Mouse (Mus musculus) liver, embryonic 14.5 days (tissue): ENCODE measurements around the gene Vmac. TPM values are rescaled to one million over a fixed set of nuclear protein-coding genes. Genes with fewer than 3 reads are reported as not detected.

Source experiments
- ATAC-seq: fragments of 200-750 bp; cut with Nextera tagmentation; 2 replicates; pipeline ENCODE4 v1.8.0; 2017; ENCODE audit warnings: moderate number of reproducible peaks, mild to moderate bottlenecking, moderate library complexity; ENCODE audit not compliant: insufficient read depth
- DNase-seq, 3 experiments: peaks; one replicate each; pipeline ENCODE4 v3.0.0-alpha.2; 2012 to 2013; ENCODE audit warnings: low read depth in 3 of 3, low spot score in 3 of 3
- H3K27ac ChIP-seq: fragments of 300-500 bp; sonication (generic); 2 replicates; pipeline ENCODE4 v1.5.1; 2014; ENCODE audit warnings: moderate library complexity, mild to moderate bottlenecking, control low read depth, inconsistent platforms
- H3K27me3 ChIP-seq: fragments of 300-500 bp; sonication (generic); 2 replicates; pipeline ENCODE4 v1.6.1; 2014; ENCODE audit warnings: mild to moderate bottlenecking, low read length, moderate library complexity; ENCODE audit not compliant: control insufficient read depth, insufficient read depth
- H3K36me3 ChIP-seq: fragments of 300-500 bp; sonication (generic); replicated peaks from 2 replicates; pipeline ENCODE4 v1.6.1; 2014; ENCODE audit warnings: low read depth; ENCODE audit not compliant: control insufficient read depth, insufficient read depth
- H3K4me1 ChIP-seq, 2 experiments: fragments of 200-500 bp in 1 of 2; fragments of 300-500 bp in 1 of 2; sonication (generic) in 1 of 2; replicated peaks; 2 replicates each; pipeline ENCODE4 v1.6.1; 2012 to 2014; ENCODE audit warnings: antibody characterized with exemption in 1 of 2, inconsistent platforms in 1 of 2, low read length in 1 of 2; ENCODE audit not compliant: control insufficient read depth in 2 of 2, insufficient read depth in 2 of 2
- H3K4me2 ChIP-seq: fragments of 300-500 bp; sonication (generic); 2 replicates; pipeline ENCODE4 v1.6.1; 2014; ENCODE audit warnings: low read depth, mild to moderate bottlenecking, control low read depth, moderate library complexity
- H3K4me3 ChIP-seq, 2 experiments: fragments of 200-500 bp in 1 of 2; fragments of 300-500 bp in 1 of 2; sonication (generic) in 1 of 2; 2 replicates each; pipeline ENCODE4 v1.5.1; 2012 to 2014; ENCODE audit warnings: low read depth in 2 of 2, low read length in 2 of 2, mild to moderate bottlenecking in 2 of 2, control low read depth in 1 of 2, inconsistent platforms in 1 of 2, moderate library complexity in 1 of 2; ENCODE audit not compliant: insufficient read depth in 1 of 2
- H3K9ac ChIP-seq: fragments of 300-500 bp; sonication (generic); replicated peaks from 2 replicates; pipeline ENCODE4 v1.6.1; 2014; ENCODE audit warnings: mild to moderate bottlenecking, control low read depth, moderate library complexity
- H3K9me3 ChIP-seq: fragments of 300-500 bp; sonication (generic); 2 replicates; pipeline ENCODE4 v1.6.1; 2016; ENCODE audit warnings: low read length, mixed read lengths; ENCODE audit not compliant: control insufficient read depth
- CTCF ChIP-seq: IDR thresholded peaks from 2 replicates; pipeline ENCODE4 v1.5.1; 2016; ENCODE audit warnings: antibody characterized with exemption, low read depth, control low read depth
- EP300 ChIP-seq: IDR thresholded peaks from 2 replicates; pipeline ENCODE4 v1.6.1; 2016; ENCODE audit warnings: antibody characterized with exemption, low read depth
- WGBS: fragments of 180-500 bp; shearing (Covaris S2); extraction: QIAGEN DNeasy Blood & Tissue Kit; methylation state at CpG from one replicate; pipeline ENCODE4 v1.1.7; 2014; ENCODE audit not compliant: insufficient replicate concordance; 5-methylcytosine and 5-hydroxymethylcytosine counted together
- polyA plus RNA-seq, 2 experiments: library from polyadenylated mRNA; depleted of rRNA in 1 of 2; stranded (reverse) in 1 of 2; unstranded in 1 of 2; fragments of >200 nt; fragmentation: Nextera tagmentation in 1 of 2; extraction: Ambion mirVana in 1 of 2; gene quantifications; 2 replicates each; pipeline versions ENCODE4 v1.2.1 to v1.2.3; 2012 to 2014

The Vmac gene
- polyA plus RNA-seq, 2 experiments, result 2.8 to 3.2 TPM

DNA sequence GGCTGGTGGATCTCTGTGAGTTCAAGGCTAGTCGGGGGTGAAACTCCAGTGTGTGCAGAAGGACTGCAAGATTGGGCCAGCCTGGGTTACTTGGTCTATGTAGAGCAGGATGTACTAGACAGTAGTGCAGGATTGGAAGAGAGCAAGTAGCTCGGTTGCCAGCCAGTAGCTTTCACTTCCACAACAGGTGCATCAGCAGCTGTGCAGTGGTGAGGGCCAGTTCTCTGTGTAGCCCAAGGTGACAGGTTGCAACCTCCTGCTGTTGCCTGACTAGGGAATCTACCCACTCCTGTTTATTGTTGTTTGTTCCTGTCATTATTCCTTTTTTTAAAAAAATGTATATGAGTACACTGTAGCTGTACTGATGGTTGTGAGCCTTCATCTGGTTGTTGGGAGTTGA, 29.1 kb downstream of the Vmac start:
- DNase-seq, result no peak
- Histone ChIP-seq H3K27ac (peak overlapping the region; percentile 69), H3K4me1 (peaks cover 14 to 36% of the 10 kb centered on the region in 2 experiments), H3K9ac (0 out of 2 replicates have a peak overlapping the region, but pooled peaks have one; percentile 9), H3K9me3 (no peaks in the 10 kb centered on the region), H3K36me3 (peaks cover 41% of the 10 kb centered on the region), H3K4me2 (peak overlapping the region; percentile 47), H3K27me3 (no peaks in the 10 kb centered on the region), H3K4me3 (no peak overlapping the region)
- no peak for TF ChIP-seq CTCF
- no peak for TF ChIP-seq EP300
- WGBS, result 43% methylated on average over 2 of the region's 2 CpGs
- no peak for ATAC-seq

DNA sequence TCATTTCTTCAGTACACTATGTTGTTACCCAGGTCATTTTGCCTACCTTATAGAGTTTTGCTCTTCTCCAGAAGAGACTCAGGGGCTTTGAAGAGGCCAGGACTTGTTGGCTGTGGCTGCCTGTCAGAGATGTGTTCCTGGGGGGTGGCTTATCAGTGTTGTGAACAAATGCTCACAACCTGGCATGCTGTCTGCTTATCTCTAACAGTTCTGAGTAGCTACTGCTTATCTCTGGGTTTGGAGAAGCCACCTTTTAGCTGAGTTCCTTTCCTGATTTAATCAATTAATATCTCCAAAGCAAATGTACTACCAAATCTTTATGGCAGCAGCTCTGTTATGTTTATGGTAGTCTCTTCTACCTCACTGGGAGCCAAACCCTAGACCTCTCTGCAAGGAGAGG, 29.8 kb downstream of the Vmac start:
- Histone ChIP-seq H3K9me3 (no peaks in the 10 kb centered on the region), H3K4me3 (no peak overlapping the region), H3K36me3 (peaks cover 40% of the 10 kb centered on the region), H3K27me3 (no peaks in the 10 kb centered on the region), H3K9ac (peak overlapping the region; percentile 1), H3K27ac (peak overlapping the region; percentile 69), H3K4me2 (peak overlapping the region; percentile 47), H3K4me1 (peaks cover 16 to 43% of the 10 kb centered on the region in 2 experiments)
- no peak for TF ChIP-seq CTCF
- TF ChIP-seq EP300, result peak; percentile 96
- DNase-seq (peak; percentile 73 to 77 (median 73)), ATAC-seq (peak; percentile 92)

DNA sequence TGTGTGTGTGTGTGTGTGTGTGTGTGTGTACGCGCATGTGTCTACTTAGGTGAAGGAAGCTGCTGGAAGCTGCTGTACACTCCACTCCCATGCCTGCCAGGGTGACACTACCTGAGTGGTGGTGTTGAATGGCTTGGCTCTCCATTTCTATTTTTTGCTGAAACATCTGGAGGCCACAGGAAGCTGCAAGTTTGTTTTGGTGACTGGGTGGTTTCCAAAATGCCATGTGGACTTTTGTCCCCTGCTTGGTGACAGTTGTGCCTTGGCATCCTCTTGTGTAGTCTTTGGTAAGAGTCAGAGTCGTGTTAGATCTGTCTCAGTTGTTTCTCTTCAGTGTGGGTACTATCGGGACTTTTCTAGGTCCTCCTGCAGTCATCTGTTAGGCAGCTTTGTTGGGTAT, 31.0 kb downstream of the Vmac start:
- peaks cover 27 to 55% of the 10 kb centered on the region in 2 experiments for H3K4me1 ChIP-seq
- H3K27ac ChIP-seq, result no peak overlapping the region
- no peak overlapping the region for H3K9ac ChIP-seq
- 77% methylated on average over 4 of the region's 4 CpGs for WGBS
- no peak for TF ChIP-seq CTCF
- TF ChIP-seq EP300, result no peak
- H3K4me2 ChIP-seq, result no peak overlapping the region
- peaks cover 33% of the 10 kb centered on the region for H3K36me3 ChIP-seq
- no peaks in the 10 kb centered on the region for H3K9me3 ChIP-seq
- ATAC-seq (no peak), DNase-seq (no peak)
- no peaks in the 10 kb centered on the region for H3K27me3 ChIP-seq
- H3K4me3 ChIP-seq, result no peak overlapping the region

DNA sequence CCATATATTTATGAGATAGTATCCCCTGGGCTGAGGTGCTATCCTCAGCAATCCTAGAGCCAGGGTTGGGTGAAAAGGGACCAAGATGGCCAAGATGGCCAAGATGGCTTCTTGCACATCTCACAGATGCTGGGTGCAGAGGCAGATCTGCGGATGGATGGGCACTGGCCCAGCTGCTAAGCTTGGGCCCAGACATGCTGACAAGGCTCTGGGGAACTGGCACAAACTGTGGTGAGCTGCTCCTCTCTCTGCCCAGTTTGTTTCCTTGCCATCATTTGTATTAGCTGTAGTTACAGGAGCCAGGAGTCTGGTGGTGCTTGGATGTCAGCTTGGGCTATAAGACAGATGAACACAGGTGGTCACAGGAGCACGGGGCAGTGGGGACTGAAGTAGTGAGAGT, 33.2 kb downstream of the Vmac start:
- Histone ChIP-seq H3K4me1 (peaks cover 28 to 60% of the 10 kb centered on the region in 2 experiments), H3K36me3 (peaks cover 35% of the 10 kb centered on the region), H3K9me3 (no peaks in the 10 kb centered on the region), H3K4me3 (no peak overlapping the region), H3K27ac (no peak overlapping the region), H3K27me3 (no peaks in the 10 kb centered on the region), H3K4me2 (no peak overlapping the region), H3K9ac (no peak overlapping the region)
- ATAC-seq (no peak), DNase-seq (no peak)
- TF ChIP-seq CTCF (no peak), EP300 (no peak)
- WGBS, result 86% methylated on average over 2 of the region's 2 CpGs

DNA sequence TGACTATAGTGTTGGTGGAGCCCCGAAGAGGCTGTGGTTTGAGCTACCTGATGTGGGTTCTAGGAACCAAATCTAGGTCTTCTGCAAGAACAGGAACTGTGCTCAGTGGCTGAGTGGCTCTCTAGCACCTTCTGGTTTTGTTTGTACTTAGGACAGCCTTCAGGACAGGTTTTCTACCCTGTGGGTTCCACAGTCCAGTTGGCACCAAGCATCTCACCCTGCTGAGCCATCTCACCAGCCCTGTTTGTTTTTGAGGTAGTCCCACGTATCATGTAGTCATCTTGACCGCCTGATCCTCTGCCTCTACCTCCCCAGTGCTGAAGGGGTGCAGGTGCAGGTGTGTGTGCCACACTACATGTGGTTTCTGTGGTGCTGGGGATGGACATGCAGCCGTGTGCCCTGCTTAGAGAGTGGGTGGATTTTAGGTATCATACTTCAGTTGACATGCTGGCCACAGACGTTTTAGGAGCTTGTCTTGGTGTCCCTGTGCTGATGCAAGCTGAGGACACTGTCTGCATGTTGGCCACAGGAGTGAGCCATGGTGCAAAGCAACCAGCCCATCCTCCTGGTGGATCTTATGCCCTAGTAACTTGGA, 34.2 kb downstream of the Vmac start:
- TF ChIP-seq CTCF (no peak), EP300 (no peak)
- Histone ChIP-seq H3K4me1 (peaks cover 26 to 57% of the 10 kb centered on the region in 2 experiments), H3K4me2 (no peak overlapping the region), H3K4me3 (no peak overlapping the region), H3K36me3 (peaks cover 28% of the 10 kb centered on the region), H3K9ac (no peak overlapping the region), H3K27ac (no peak overlapping the region), H3K9me3 (no peaks in the 10 kb centered on the region), H3K27me3 (no peaks in the 10 kb centered on the region)
- no peak for DNase-seq
- 67% methylated on average over 5 of the region's 5 CpGs for WGBS
- no peak for ATAC-seq
